Mouse (Mus musculus) frontal cortex, postnatal 10 days (tissue): ENCODE results near the gene Tfeb.

Experiments
- DNase-seq, 2 experiments: peaks; one replicate each; pipeline ENCODE4 v3.0.0; 2022; ENCODE audit warnings: low spot score in 2 of 2, mixed read lengths in 1 of 2

Tfeb gene

GRCm38 (mm10) chr17:47787632-47788031, 50.8 kb downstream of the Tfeb start:
- DNase-seq = no peak

- no peak for DNase-seq
Measured at GRCm38 (mm10) chr17:47788306-47788705, 51.5 kb downstream of the Tfeb start.

GRCm38 (mm10) chr17:47788996-47789395, 52.2 kb downstream of the Tfeb start:
- DNase-seq = no peak

- peak in 1 of 2 experiments; percentile 45 for DNase-seq
Measured at GRCm38 (mm10) chr17:47792098-47792863, 55.5 kb downstream of the Tfeb start.

DNA sequence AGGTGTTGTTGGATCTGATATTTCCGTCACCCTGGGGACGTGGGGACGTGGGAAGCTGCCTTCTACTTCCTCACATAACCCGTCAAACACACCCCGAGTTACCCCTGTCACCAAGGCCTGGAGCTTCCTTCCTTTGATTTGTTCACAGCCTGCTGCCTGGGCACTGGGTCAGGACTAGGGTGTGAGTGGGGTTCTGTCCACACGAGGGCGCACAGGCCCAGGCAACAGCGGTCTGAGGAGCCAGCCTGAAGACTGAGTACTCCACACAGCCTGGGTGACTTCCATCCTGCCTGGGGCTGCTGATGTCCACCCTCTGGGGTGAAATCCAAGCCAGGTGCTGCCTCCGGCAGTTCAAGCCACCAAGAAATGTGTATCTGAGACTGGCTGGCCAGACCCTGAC, 56.5 kb downstream of the Tfeb start:
- peak; percentile 68 to 83 for DNase-seq

DNA sequence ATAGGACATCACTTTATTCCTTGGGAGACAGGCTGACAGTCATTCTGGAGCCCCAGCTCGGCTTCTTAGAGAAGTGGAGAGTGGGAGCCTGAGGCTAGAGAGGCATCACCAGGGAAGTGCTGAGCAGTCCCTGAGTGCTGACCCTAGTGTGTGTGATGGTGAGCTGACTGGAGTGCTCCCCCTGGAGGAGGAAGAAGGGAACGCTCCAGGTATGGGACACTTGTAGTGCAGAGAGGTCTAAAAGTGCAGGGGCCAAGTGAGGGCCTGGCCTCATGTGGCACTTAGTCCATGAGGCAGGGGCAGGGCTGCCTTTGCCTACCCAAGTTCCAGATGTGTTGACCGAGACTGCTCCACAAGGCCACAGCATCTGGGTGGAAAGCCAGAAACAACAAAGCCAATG, 58.6 kb downstream of the Tfeb start:
- DNase-seq = no peak

DNA sequence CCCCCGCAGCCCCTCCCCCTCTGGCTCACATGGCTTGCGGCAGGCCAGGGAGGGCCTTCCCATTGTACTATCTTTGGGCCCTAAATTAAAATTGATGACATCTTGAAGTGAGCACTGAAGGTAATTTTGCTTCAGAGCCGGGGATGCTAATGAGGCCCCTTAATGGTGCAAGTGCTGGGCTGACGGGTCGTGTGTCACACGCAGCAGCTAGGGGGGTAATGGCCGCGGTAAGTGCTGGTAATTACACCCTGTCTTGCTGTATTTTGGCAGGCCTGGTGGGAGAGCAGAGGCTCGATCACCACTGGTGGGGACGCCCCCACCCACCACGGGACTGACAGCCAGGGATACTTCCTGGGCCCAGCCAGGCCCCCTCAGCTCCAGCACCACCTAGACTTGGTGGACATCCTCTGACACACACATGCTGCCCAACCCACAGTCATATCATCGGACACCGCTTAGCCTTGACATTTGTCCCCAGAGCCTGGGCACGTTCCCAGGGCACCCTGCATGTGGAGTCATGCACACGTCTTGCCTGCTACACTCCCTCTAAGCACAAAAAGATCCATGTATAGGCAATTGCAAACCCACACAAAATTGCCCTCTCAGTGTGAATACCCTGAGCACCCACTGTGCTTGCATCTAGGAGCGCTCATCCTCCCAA, 59.5 kb downstream of the Tfeb start:
- DNase-seq = no peak

- no peak for DNase-seq
Measured at GRCm38 (mm10) chr17:47796968-47797367, 60.1 kb downstream of the Tfeb start.

- no peak for DNase-seq
Measured at GRCm38 (mm10) chr17:47797383-47797782, 60.6 kb downstream of the Tfeb start.

DNA sequence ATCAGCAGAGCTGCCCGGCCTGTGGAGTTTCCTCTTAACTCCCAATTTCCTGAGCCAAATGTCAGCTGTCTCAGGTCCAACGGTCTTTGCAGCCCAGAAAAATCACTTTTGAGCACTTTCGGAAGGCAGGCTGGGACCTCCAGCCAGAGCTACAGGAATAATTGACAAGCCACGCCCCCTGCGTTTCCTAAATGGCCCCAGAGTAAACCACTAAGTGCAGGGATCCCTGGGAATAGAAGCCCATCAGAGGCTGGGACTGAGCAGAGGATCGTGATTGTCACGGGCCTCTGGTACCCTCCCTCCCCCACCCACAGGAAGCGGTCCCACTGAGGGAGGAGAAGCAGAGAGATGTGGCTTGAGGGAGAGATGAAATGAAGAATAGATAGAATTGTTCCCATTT, 66.0 kb downstream of the Tfeb start:
- no peak for DNase-seq

DNA sequence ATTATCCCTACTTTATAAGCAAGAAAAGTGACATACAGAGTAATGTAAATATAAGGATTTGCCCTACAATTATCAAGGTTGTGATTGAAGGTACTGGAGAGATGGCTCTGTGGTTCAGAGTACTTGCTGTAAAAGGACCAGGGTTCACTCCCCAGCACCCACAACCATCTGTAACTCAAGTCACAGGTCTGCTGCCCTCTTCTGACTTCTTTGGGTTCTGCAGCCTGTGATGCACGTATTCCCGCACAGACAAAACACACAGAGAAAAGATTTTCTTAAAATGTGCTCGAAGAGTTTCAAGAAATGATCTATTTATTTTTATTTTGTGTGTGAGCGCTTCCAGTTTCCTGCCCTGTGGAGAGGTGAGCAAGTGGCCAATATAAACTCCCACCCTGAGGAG, 66.8 kb downstream of the Tfeb start:
- DNase-seq = no peak

GRCm38 (mm10) chr17:47805047-47805835, 68.4 kb downstream of the Tfeb start:
- DNase-seq = no peak

DNA sequence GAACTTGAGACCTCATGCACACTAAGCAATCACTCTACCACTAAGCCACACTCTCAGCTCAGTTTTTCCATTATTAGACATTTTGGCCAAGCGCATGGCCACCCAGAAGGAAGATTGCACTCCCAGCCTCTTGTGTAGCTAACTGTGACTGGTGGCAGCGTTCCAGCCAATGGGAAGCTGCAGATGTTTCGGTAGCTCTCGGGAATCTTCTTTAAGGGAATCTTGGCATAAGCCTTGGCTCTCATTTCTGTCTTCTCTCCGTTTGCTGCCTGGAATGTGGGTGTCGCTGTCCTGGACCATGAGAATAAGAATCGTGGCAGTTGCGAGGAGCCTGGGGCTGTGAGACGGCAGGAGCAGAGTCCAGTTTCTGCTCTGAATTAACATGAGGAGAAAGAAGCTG, 69.4 kb downstream of the Tfeb start:
- no peak for DNase-seq

DNA sequence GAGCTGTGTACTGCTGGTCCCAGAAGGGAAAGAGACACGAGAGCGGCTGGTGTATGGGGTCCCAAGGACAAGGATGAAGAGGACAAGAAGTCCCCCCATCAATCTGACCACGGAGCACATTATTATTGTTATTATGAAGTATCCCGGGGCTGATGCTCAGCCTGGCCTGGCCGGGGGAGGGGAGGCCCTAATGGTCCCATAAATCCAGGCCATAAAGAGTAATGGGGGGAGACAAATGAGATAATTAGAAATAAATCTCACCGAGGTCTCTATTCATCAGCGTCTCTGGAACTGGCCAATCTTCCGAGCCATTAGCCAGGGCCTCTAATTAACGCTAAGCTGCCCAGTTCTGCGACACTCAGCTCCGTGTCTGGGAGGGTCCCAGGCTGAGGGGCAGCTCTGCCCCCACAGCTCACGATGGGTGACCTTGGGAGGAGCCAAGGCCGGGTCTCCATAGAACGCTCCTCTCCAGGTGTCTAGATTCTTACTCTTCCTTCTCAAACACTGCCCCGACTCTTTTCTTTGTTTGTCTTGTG, 74.5 kb downstream of the Tfeb start:
- DNase-seq = no peak

- DNase-seq = no peak
Measured at GRCm38 (mm10) chr17:47812200-47812599, 75.4 kb downstream of the Tfeb start.

DNA sequence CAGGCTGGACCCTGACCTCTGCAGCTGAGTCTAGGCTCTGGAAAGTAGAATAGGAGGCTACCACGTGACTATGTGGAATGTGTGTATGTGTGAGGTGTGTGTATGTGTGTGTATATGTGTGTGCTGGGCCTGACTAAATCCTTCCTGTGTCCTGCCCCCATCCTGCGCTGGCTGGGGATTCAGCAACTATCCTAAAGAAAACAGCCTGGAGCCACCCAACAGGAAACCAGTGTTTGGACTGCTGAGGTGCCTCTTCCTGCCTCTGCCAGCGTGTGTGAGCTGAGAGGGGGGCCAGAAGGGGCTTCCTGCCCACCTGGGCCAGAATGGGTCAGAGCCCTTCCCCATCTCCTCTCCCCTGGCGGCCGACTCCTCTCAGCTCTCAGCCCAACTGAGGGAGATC, 76.8 kb downstream of the Tfeb start:
- DNase-seq = no peak

DNA sequence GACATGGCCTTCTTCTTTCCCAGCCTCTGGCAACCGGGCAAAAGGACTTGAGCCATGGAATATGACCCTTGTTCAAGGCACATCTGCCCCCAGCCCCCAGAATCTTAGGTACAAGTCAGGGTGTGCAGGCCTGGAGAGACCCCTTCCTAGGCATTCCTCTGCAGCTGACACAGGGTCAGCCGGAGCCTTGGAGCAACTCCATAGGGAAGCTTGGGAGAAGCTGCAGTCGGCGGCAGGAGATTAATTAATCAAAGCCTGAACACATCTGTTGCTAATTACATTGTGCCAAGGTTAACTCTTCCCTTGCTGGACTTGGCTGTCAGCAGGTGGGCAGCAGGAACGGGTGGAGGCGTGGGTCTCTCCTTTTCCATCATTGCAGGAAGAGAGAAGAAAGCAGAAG, 77.7 kb downstream of the Tfeb start:
- DNase-seq = no peak

DNA sequence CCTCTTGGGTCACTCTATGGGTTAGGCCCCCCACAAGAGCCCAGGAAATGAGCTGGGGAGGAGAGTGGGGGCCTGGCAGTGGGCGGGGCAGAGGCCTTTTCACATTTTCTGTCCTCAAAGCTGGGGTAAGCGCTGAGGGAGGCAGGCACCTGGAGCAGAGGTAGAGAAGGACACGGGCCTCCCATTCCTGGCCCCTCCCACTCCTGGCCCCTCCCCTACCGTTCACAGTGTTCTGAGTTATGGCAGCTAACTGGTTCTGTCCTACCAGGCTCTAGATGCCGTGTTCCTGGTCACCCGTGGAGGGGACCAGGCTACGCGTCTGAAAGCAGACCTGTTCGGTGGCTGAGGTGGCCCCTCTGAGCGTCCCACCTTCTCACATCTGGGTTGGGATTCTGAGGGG, 78.6 kb downstream of the Tfeb start:
- DNase-seq = no peak

DNA sequence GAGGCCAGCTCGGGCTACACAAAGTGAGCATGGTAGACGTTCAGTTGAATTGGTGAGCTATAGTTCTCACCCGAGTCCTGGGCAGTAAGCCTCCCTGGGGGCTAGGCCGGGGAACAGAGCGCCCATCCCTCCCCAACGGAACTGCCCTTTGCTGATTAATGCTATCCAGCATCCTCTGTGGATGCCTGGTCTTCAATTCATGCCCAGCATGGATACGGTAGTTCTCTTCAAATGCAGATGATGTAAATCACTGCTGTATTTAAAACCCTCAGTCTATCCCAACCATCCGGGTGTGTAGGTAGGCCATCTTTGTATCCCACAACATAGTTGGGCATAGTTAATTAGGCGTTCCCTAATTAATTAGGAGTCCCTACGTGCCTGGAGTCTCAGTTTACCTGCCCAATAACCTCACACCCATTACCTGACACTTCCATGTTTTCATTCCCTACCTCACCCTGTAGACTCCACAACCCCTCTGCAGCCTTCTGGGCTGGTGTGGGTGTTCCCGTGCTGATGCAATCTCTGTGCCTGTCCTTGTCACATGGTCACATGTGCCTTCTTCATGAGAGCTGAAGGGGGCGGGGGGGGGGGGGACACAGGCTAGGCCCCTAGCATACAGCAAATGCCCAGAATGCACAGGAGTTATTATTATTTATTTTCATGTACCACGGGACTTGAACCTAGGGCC, 81.4 kb downstream of the Tfeb start:
- DNase-seq = no peak

DNA sequence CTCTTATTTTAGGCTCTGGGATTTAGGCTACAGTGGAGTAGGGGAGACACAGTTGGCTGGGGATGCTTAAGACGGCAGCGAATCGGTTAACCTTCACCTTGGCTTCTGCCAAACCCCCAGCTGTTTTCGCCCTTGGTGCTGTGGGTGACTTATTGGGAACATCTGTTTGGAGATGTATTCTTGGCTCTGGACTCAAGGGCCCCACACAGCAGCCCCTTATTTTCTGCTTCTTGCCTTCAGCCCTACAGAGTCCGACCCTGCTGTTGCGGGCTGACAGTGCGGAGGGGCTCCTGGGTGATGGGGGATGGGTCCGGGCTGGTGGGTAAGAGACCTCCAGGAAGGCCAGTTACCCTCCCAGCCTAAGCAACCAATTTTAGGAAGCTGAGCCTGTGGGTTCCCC, 84.5 kb downstream of the Tfeb start:
- DNase-seq = no peak

- DNase-seq = no peak
Measured at GRCm38 (mm10) chr17:47831161-47831560, 94.3 kb downstream of the Tfeb start.

DNA sequence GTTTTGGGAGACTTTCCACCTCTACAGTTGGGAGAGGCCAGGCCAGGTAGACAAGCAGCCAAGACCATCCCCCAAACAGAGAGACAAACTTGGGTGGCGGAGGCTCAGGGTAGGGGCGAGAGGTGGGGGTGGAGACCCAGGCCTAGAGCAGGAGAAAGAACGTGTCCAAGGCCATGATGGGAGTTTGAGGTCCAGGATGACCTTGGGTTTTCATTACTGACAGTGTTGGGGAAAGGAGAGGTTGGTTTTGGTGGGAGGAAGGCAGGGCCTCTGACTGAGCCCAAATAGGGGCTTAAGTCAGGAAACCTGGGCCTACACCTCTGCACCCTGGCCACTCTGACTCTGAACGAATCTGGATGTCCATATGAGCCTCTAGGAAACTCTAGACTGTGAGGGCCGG, 94.9 kb downstream of the Tfeb start:
- DNase-seq = no peak
